In genomic region chr8:70323716-70324115, GRCm38 (mm10) we compare ENCODE assay signal across 34 mouse cellular contexts. TPM values are rescaled to one million over a fixed set of nuclear protein-coding genes. Genes with fewer than 3 reads are reported as not detected.
A peak's percentile ranks its signal among the peaks of the same experiment; 100 is the strongest.
DNase-seq lines count a peak whose midpoint lies in the region; TF ChIP-seq lines count a peak whose summit lies in the region.
"Had no signal": no experiment of that assay in that cellular context is flagged by ENCODE, and none has a peak within 500 bp of the region (broad histone marks: within the 10 kb centered on the region; RNA-seq: fewer than 3 reads in every experiment).

No protein-coding gene starts in this region.

- H3K4me1 ChIP-seq in heart, adult 2 months (ENCODE audit: control insufficient read depth, insufficient read depth, low read length), result no peaks in the 10 kb centered on the region
- 0 out of 2 replicates have a peak, but pooled peaks cover 3% of the 10 kb centered on the region for H3K4me1 ChIP-seq in forebrain, embryonic 10.5 days
- H3K4me1 ChIP-seq: forebrain, embryonic 15.5 days; heart, embryonic 15.5 days; limb, embryonic 13.5 days; lung, embryonic 15.5 days; midbrain, embryonic 12.5 days; neural tube, embryonic 12.5 days had no signal

- 93% methylated on average over 3 of the region's 3 CpGs for whole genome bisulfite sequencing in heart, adult 2 months
- 93% methylated on average over 3 of the region's 3 CpGs for WGBS in forebrain, embryonic 10.5 days

- no peak overlapping the region for H3K27ac ChIP-seq in heart, adult 2 months
- no peak overlapping the region for H3K27ac ChIP-seq in layer of hippocampus, adult 2 months
- no peak overlapping the region for H3K27ac ChIP-seq in forebrain, embryonic 10.5 days
- H3K27ac ChIP-seq: forebrain, embryonic 15.5 days; heart, embryonic 10.5 days; heart, embryonic 15.5 days; hindbrain, embryonic 13.5 days; left cerebral cortex, adult 2 months; limb, embryonic 13.5 days; liver, embryonic 13.5 days; lung, embryonic 15.5 days; midbrain, embryonic 12.5 days; neural tube, embryonic 12.5 days had no signal

- no peaks in the 10 kb centered on the region for H3K9me3 ChIP-seq in forebrain, embryonic 10.5 days
- H3K9me3 ChIP-seq: forebrain, embryonic 15.5 days; heart, embryonic 10.5 days; heart, embryonic 15.5 days; hindbrain, embryonic 13.5 days; limb, embryonic 13.5 days; lung, embryonic 15.5 days; megakaryocyte, embryonic 14.5 days; midbrain, embryonic 12.5 days; neural tube, embryonic 12.5 days had no signal

- no peaks in the 10 kb centered on the region for H3K27me3 ChIP-seq in heart, adult 2 months (ENCODE audit: control insufficient read depth, insufficient read depth, low read length)
- peaks cover 5% of the 10 kb centered on the region for H3K27me3 ChIP-seq in forebrain, embryonic 10.5 days (ENCODE audit: poor library complexity, severe bottlenecking)
- H3K27me3 ChIP-seq: forebrain, embryonic 15.5 days; heart, embryonic 15.5 days; hindbrain, embryonic 13.5 days; limb, embryonic 13.5 days; lung, embryonic 15.5 days; neural tube, embryonic 12.5 days had no signal

- 0 out of 2 replicates have a peak, but pooled peaks have one; percentile 8 for TF ChIP-seq CTCF in heart, adult 2 months (IDR thresholded peaks at IDR 0.05)
- TF ChIP-seq CTCF in layer of hippocampus, adult 2 months (conservative IDR thresholded peaks at IDR 0.05), result peak; percentile 38

- DNase-seq in heart, adult 2 months, result no peak
- no peak for DNase-seq in heart, adult 11 months
- no peak for DNase-seq in layer of hippocampus, adult 2 months (ENCODE audit: low spot score in 2 of 2)
- no peak for DNase-seq in layer of hippocampus, adult 18-20 months (ENCODE audit: low spot score in 2 of 2)
- DNase-seq in 3T3-L1 (ENCODE audit: low read depth, low spot score) (peak; percentile 65), adipocyte (ENCODE audit: low spot score) (peak; percentile 51)
- DNase-seq in adrenal gland, postnatal 4 days (ENCODE audit: low spot score in 2 of 2), result no peak
- DNase-seq in forebrain, embryonic 10.5 days (ENCODE audit: extremely low spot score, low spot score), result no peak
- DNase-seq: adrenal gland, adult 8-10 months; cerebellum, adult 8-10 months; cerebellum, postnatal 25 days; gastrocnemius, postnatal 10 days; heart, postnatal 36 days; kidney, adult 2 months; kidney, postnatal 10 days; liver, embryonic 13.5 days; right cerebral cortex, adult 18-20 months; thymus, adult 18-20 months; thymus, postnatal 25 days had no signal

- no peak overlapping the region for H3K9ac ChIP-seq in heart, adult 2 months (ENCODE audit: low read depth, low read length)
- H3K9ac ChIP-seq: forebrain, embryonic 15.5 days; heart, embryonic 15.5 days; hindbrain, embryonic 13.5 days; limb, embryonic 13.5 days; liver, embryonic 13.5 days; lung, embryonic 15.5 days; midbrain, embryonic 12.5 days; neural tube, embryonic 12.5 days had no signal

- no peak for TF ChIP-seq EP300 in heart, adult 2 months (IDR thresholded peaks at IDR 0.05; ENCODE audit: insufficient read depth, low read depth, low read length)

- TF ChIP-seq POLR2A in heart, adult 2 months (IDR thresholded peaks at IDR 0.05; ENCODE audit: insufficient read depth, low read depth, low read length), result no peak

- no peaks in the 10 kb centered on the region for H3K79me2 ChIP-seq in heart, adult 2 months (replicated peaks; ENCODE audit: control insufficient read depth, insufficient read depth, low read length)

- H3K4me3 ChIP-seq in heart, adult 2 months, result no peak overlapping the region
- H3K4me3 ChIP-seq in layer of hippocampus, adult 2 months, result no peak overlapping the region
- no peak overlapping the region for H3K4me3 ChIP-seq in forebrain, embryonic 10.5 days
- H3K4me3 ChIP-seq: forebrain, embryonic 15.5 days; heart, embryonic 10.5 days; heart, embryonic 15.5 days; hindbrain, embryonic 13.5 days; left cerebral cortex, adult 2 months; limb, embryonic 13.5 days; liver, embryonic 13.5 days; lung, embryonic 15.5 days; megakaryocyte, embryonic 14.5 days; midbrain, embryonic 12.5 days; myocyte; neural tube, embryonic 12.5 days had no signal

- intact Hi-C loops in heart, adult 2 months (cut with DNase I), result no loop called here

- no peaks in the 10 kb centered on the region for H3K36me3 ChIP-seq in heart, adult 2 months (ENCODE audit: control insufficient read depth, insufficient read depth, low read length)
- H3K36me3 ChIP-seq in forebrain, embryonic 10.5 days (replicated peaks), result peaks cover 41% of the 10 kb centered on the region
- H3K36me3 ChIP-seq: heart, embryonic 15.5 days; liver, embryonic 13.5 days; lung, embryonic 15.5 days had no signal

RNA-seq across cellular contexts. Expression of gene Gdf1, which starts 5.9 kb away (rescaled TPM):
- total RNA-seq in heart, adult 2 months (2021), result not detected
- polyA plus RNA-seq in heart, adult 2 months (2012; rRNA removed), result 0.14 TPM in 1 of 2 replicates, not detected in the other
- 10 to 100 TPM; 12.1 to 14.4 TPM for total RNA-seq in layer of hippocampus, adult 2 months (2021)
- total RNA-seq in layer of hippocampus, adult 18-20 months (2021), result 10 to 100 TPM; 15.1 to 18.2 TPM
- 1 to 10 TPM in 1 of 2 experiments, under 1 TPM in 1; 0.34 to 1.3 TPM for total RNA-seq in adrenal gland, postnatal 4 days (2021)
- 3.7 and 4.6 TPM in 2 replicates for polyA plus RNA-seq in forebrain, embryonic 10.5 days (2016; fragmentation: Nextera tagmentation; extraction: Ambion mirVana)
- total RNA-seq: heart, postnatal 36 days; midbrain, postnatal 0 days had no signal
- polyA plus RNA-seq: kidney, adult 2 months had no signal

RNA-seq across cellular contexts. Expression of gene Cers1, which starts 8.1 kb away (rescaled TPM):
- total RNA-seq in heart, adult 2 months (2021), result under 1 TPM; 0.34 to 0.64 TPM
- 0.97 and 1.2 TPM in 2 replicates for polyA plus RNA-seq in heart, adult 2 months (2012; rRNA removed)
- total RNA-seq in layer of hippocampus, adult 2 months (2021), result 100 to 1,000 TPM; 110 to 113 TPM
- 100 to 1,000 TPM; 112 to 116 TPM for total RNA-seq in layer of hippocampus, adult 18-20 months (2021)
- total RNA-seq in adrenal gland, postnatal 4 days (2021), result 1 to 10 TPM; 6.8 to 7.2 TPM
- polyA plus RNA-seq in forebrain, embryonic 10.5 days (2016; fragmentation: Nextera tagmentation; extraction: Ambion mirVana), result 4.1 and 4.5 TPM in 2 replicates
- polyA plus RNA-seq: activated CD4-positive, CD25-positive, alpha-beta regulatory T cell, adult 4 months; CD4-positive, CD25-positive, alpha-beta regulatory T cell, adult 4 months; inflammation-experienced regulatory T-cells, adult 6 months had no signal

RNA-seq across cellular contexts. Expression of gene Cope, which starts 21.4 kb away (rescaled TPM):
- 100 to 1,000 TPM; 147 to 155 TPM for total RNA-seq in heart, adult 2 months (2021)
- polyA plus RNA-seq in heart, adult 2 months (2012; rRNA removed), result 193 and 209 TPM in 2 replicates
- total RNA-seq in layer of hippocampus, adult 2 months (2021), result 100 to 1,000 TPM; 139 to 157 TPM
- 100 to 1,000 TPM; 125 to 149 TPM for total RNA-seq in layer of hippocampus, adult 18-20 months (2021)
- 100 to 1,000 TPM; 188 to 192 TPM for total RNA-seq in adrenal gland, postnatal 4 days (2021)
- 286 and 300 TPM in 2 replicates for polyA plus RNA-seq in forebrain, embryonic 10.5 days (2016; fragmentation: Nextera tagmentation; extraction: Ambion mirVana)

RNA-seq across cellular contexts. Expression of gene Ddx49, which starts 21.4 kb away (rescaled TPM):
- total RNA-seq in heart, adult 2 months (2021), result 10 to 100 TPM; 21.6 to 26.4 TPM
- polyA plus RNA-seq in heart, adult 2 months (2012; rRNA removed), result 24.3 and 27.1 TPM in 2 replicates
- 10 to 100 TPM; 45.5 to 52.1 TPM for total RNA-seq in layer of hippocampus, adult 2 months (2021)
- total RNA-seq in layer of hippocampus, adult 18-20 months (2021), result 10 to 100 TPM; 36.3 to 49.0 TPM
- total RNA-seq in adrenal gland, postnatal 4 days (2021), result 10 to 100 TPM; 83.3 to 86.8 TPM
- polyA plus RNA-seq in forebrain, embryonic 10.5 days (2016; fragmentation: Nextera tagmentation; extraction: Ambion mirVana), result 54.9 and 57.2 TPM in 2 replicates

RNA-seq across cellular contexts. Expression of gene Upf1, which starts 29.4 kb away (rescaled TPM):
- 10 to 100 TPM; 42.6 to 43.9 TPM for total RNA-seq in heart, adult 2 months (2021)
- 17.4 and 23.4 TPM in 2 replicates for polyA plus RNA-seq in heart, adult 2 months (2012; rRNA removed)
- 10 to 100 TPM; 67.7 to 68.7 TPM for total RNA-seq in layer of hippocampus, adult 2 months (2021)
- 10 to 100 TPM; 74.5 to 75.6 TPM for total RNA-seq in layer of hippocampus, adult 18-20 months (2021)
- 10 to 100 TPM; 52.5 to 56.1 TPM for total RNA-seq in adrenal gland, postnatal 4 days (2021)
- polyA plus RNA-seq in forebrain, embryonic 10.5 days (2016; fragmentation: Nextera tagmentation; extraction: Ambion mirVana), result 14.5 and 16.3 TPM in 2 replicates

Comparison
In these comparisons a context has a peak if more than half of its experiments do, and no peak if none do; other contexts are left out.
1. DNase-seq: peak in 3T3-L1 (single experiment) and adipocyte (single experiment); none in heart, adult 2 months (0 of 2), heart, adult 11 months (single experiment), layer of hippocampus, adult 2 months (0 of 2), layer of hippocampus, adult 18-20 months (0 of 2), adrenal gland, postnatal 4 days (0 of 2) and forebrain, embryonic 10.5 days (single experiment).
2. RNA of gene Gdf1, which starts 5.9 kb away (total RNA-seq): 15.1 to 18.2 TPM in layer of hippocampus, adult 18-20 months and 12.1 to 14.4 TPM in layer of hippocampus, adult 2 months; 0.34 to 1.3 TPM in adrenal gland, postnatal 4 days and not detected in heart, adult 2 months; every median in the first group is over 4 times any median in the second.
3. RNA of gene Cers1, which starts 8.1 kb away (total RNA-seq): 112 to 116 TPM in layer of hippocampus, adult 18-20 months and 110 to 113 TPM in layer of hippocampus, adult 2 months; 6.8 to 7.2 TPM in adrenal gland, postnatal 4 days and 0.34 to 0.64 TPM in heart, adult 2 months; every median in the first group is over 10 times any median in the second.